Mouse (Mus musculus): ENCODE measurements around the gene Brf1. TPM values are rescaled to one million over a fixed set of nuclear protein-coding genes. Genes with fewer than 3 reads are reported as not detected.

Gene Brf1
- total RNA-seq, 2 experiments from 2014 or later = 64.5 to 67.2 TPM

DNA sequence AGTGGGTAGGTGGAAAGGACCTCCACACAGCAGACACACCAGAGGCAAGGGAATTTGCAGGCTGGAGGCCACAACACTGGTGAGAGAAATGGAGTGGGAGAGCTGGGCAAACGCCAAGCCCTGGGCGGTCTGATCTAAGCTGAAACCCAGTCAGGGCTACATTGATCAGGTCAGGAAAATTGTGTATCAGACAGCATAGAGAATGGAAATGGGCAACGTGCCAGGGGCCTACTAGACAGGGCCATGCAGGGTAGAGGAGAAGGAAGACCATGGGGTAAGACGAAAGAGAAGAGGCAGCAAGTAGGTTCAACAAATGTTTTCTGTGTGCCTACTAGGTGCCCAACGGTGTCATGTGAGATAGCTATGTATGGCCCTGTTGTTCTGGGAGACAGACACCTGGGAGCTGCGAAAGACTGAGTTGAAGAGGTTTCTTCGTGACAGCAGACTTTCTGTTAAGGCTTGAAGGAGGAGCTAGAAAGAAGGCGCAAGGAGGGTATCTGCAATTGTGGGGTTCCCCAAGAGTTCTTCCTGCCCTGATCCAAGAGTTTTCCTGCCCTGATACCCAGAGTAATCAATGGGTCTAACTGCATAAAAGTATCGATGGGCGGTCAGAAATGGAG, 59.2 kb downstream of the Brf1 start:
- intact Hi-C loops (cut with DNase I) = no loop called here
- peak; percentile 43 for DNase-seq

DNA sequence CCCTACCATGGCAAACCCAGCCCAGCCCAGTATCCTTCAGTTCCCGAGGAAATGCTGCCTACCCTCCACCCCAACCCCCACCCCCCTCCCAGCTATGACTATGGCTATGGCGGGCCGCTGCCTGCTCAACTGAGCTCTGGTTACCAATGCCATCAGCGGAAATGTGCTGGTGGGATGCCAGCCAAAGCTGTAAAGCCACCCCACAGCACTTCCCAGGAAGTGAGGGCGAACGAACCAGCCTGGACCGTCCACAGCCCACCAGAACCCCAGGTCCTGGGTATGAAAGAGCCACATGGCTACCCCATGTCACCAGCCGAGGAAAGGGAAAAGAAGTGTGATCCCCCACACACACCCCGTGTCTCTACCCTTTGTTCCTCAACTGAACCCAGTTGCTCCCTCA, 59.8 kb downstream of the Brf1 start:
- no peak for DNase-seq
- intact Hi-C loops (cut with DNase I) = no loop called here

DNA sequence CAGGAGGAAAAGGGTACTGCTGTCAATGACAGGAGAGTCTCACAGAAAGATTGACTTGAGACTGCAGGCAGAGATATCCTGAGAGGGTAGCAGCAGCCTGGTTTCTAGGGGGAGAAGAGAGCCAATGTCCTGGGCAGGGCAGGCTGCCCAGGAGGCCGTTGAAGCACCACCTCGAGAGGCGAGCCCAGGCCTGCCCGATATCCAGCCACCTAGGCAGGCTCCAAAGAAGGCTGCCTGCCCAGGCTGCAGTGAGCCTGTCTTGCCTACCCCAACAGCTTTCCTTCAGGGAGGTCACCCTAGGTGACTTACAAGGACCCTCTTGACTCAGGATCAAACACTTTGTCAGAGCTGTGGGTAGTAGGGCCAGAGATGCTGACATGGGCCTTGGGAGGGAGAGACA, 60.3 kb downstream of the Brf1 start:
- intact Hi-C loops (cut with DNase I) = no loop called here

DNA sequence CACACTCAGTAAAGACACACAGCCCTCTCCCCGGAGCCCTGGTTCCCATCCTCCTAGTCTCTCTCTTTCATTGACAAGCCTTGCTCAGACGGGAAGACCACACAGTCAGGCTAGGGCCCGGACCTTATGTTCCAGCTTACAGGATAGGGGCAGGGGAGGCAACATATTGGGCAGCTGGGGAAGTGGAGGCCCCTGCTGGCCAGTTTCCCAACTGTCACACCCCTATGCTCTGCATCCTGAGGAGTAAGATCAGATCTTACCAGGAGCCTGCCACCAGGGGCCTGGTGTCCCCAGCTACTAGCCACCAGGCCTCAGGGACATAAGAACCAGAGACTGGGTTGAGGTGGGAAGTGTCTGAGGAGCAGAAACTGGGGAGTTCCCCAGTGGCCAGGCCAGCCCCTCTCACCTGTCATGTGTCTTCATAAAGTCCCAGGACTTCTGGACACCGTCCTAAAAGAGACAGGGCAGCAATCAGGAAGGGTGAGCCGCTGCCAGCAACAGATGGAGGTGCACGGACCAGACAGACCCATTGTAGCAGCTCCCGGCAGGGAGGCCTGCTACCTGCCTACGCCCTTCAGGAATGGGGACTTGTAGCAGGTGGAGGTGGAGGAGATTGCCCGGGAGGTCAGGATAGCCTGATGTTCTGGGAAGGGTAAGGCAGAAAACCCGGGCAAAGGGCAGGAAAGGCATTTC, 61.5 kb downstream of the Brf1 start:
- peak; percentile 63 for DNase-seq
- intact Hi-C loops (cut with DNase I) = no loop called here

More for the DNA sequence above, 60.3 kb downstream of the Brf1 start:
- DNase-seq = no peak

DNA sequence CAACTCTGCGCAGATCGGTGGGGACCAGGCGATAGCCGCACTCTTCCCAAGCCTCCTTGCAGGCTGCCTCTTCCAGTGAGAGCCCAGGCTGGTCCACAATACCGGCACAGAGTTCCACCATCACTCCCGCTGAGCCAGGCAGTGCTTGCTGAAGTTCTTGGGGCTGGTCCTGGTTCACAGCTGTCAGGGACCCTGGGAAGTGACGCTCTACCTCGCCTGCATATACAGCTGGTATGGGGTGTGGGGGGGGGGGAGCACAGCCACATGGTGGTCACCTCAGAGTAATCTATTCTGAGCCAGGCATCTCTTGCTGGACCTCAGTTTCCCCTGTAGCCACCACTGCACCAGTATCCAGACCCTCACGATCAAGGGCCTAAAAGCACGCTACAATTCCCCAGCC, 62.1 kb downstream of the Brf1 start:
- DNase-seq = no peak
- intact Hi-C loops (cut with DNase I) = no loop called here

DNA sequence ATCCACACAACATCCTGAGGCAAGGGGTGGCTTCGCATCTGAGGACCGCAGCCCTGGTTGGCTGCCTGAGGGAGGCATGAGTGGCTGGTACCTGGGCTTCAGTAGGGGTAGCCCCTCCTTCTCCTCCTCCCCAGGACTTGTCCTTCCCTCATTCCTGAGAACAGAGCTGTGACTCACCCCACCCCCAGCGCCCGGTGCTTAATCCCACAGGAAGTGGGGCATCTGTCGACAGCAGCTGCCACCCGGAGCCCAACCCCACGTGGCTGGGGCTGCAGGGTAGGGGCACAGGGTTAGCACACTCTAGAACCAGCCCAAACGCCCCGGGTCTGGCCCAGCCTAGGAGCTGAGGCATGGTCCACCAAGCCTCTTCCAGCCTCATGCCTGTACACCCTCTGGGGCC, 62.6 kb downstream of the Brf1 start:
- no peak for DNase-seq
- intact Hi-C loops (cut with DNase I) = no loop called here

DNA sequence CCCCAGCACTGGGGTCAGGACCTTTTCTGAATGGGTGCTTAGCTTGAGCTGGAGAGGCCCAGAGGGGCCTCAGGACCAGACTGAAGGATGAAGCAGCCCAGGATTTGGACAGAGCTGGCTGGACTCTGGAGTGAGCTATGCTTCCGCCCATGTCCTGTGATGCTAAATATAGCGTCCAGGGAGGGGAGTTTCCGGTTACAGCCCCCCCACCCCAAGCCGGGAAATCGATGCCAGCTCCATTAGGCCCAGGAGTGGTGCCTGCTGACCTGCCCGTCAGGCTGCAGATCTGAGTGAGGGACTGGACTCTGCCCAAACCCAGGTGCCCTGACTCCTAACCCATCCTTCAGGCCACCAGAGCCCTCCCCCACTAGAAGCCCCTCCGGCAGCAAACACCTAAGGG, 67.9 kb downstream of the Brf1 start:
- intact Hi-C loops (cut with DNase I) = no loop called here
- no peak for DNase-seq

DNA sequence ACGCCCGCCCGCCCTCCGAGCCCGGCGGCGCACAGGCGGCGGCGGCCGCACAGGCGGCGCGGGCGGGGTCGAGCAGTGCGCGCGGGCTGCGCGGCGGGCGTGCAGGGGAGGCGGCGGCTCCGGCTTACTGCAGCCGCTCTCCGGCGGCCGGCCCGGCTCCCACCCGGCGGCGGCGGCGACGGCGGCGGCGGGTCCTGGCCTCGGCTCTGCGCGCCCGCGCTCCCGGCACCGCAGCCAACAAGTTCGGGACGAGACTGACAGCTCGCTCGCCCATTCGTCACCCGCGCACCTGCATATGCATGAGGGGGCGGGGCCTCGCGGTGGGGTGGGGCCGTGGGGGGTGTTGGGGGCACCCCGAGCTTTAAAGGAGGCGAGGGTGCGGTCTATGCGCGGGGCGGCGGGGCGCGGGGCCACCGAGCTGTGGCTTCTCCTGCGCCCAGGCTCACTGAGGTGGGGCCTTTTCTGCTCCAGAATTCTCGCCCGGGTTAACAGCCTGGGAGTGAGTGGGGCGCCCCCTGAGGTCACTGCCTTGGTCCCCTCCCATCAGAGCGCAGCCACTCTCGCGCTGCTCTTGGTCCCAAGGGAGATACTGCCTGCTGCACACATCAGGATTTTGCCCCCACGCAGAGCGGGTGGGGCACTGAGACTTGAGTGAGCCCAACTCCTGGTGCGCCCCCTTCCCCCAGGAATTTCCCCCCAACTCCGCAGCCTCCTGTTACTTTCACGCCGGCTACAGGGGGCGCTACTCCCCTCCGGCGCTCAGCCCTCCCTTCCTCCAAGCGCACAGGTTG, 70.7 kb downstream of the Brf1 start, which contains the start of gene Jag2:
Gene Jag2, minus strand, starts transcription at position 215 of the 791 bp plus-strand sequence.
- DNase-seq = peak; percentile 65
- intact Hi-C loops (cut with DNase I) = no loop called here

DNA sequence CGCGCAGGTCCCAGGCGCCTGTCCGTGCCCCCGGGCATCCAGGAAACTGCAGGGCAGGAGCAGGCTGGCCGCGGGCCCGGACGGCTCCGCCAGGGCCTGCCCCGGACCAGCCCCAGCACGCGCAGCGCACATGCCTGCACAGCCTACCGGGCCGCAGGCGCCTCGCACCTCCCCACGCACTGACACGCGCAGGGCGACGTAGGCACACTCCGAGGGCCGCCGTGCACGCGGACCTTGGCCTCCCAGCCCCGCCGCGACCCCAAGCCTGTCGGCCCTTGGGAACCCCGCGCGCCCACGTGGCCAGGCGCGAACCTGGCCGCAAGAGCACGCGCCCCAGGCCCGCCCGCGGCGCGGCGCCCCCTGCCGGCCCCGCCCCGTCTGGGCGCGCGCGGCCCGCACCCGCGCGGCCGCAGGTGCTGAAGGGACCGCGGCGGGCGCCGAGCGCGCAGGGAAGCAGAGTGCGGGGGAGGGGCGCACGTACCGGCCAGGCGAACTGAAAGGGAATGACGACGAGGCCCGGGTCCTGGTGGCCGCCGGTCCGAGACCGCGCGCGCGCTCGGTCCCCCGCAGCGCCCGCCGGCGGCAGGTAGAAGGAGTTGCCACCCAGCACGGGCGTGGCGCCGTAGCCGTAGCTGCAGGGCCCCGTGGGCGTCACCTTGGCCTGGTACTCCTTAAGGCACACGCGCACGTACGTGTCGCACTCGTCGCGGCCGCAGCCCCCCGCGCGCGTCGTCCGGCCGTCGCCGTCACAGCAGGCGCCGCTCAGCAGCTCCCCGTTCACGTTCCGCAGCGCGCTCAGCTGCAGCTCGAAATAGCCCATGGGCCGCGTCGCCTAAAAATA, 71.9 kb downstream of the Brf1 start:
- intact Hi-C loops (cut with DNase I) = no loop called here
- DNase-seq = peak; percentile 46

DNA sequence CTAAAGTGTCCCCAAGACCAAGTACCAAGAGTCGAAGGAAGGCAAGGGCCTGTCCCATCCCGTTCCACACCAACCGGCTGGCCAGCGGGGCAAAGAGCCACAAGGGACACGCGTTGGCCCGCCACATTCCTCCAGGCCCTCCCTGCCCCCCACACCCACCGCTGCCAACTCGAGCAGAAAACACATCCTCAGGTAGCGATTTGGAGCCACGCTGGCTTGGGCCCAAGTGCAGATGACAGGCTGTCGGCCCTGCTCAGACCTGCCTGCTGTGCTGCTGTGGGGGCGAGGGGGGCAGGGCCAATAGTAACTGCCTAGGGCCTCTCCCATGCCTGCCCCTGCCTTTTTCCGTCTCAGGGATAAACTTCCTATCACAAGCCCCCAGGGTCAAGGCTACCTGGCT, 73.2 kb downstream of the Brf1 start:
- intact Hi-C loops (cut with DNase I) = no loop called here
- no peak for DNase-seq

DNA sequence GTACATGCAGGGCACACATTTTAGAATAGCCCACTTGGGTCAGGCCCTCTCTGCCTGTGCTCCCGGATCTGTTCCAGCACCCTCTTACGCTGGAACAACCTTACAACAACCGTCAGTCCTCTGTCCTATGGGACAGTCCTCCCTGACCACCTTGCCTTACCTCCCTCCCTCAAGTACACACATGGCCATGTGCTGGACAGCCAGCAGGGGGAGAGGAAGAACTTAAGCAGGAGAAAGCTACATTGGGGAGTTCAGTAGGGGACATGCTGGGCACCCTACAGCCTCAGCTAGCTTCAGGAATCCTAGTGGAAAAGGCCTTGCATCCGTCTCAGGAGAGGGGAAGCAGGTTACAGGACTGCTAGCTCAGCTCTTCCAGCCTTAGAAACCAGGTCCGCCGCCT, 74.6 kb downstream of the Brf1 start:
- intact Hi-C loops (cut with DNase I) = no loop called here

DNA sequence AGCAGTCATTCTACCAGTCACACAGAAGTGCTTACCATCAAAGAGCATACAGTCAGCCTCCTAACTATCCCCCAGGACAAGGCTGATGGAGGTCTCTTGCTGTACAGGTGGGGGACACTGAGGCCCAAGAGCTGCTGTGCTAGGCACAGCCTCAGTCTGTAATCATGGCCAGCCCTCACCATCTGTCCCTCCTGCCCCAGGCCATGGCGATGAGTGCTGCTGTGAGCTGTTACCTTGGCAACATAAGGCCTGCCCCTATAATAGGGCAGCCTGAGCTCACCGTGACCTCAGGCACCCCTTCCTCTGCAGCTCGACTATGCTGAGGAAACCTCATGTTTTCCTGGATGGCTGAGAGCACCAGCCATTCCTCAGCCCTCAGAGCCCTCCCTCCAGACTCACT, 78.0 kb downstream of the Brf1 start:
- DNase-seq = no peak
- intact Hi-C loops (cut with DNase I) = no loop called here

More for the DNA sequence above, 74.6 kb downstream of the Brf1 start:
- no peak for DNase-seq

DNA sequence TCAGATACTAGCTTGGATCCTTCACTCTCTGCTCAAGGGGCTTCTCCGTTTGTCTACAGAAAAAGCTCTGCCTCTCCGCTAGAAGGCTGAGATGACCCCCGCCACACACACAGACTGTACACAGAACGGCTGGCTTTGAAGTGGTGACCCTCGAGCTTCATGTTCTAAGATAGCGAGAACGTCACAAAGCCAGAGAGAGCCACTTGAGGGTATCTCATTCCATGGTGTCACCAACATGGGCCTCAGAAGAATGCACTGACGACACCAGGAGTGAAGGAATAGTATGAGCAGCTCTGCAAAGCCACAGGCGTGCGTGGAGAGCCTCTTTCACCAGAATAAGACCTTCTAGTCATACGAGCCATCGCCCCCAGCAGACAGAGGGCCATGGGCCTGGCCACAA, 79.0 kb downstream of the Brf1 start:
- intact Hi-C loops (cut with DNase I) = no loop called here
- no peak for DNase-seq

DNA sequence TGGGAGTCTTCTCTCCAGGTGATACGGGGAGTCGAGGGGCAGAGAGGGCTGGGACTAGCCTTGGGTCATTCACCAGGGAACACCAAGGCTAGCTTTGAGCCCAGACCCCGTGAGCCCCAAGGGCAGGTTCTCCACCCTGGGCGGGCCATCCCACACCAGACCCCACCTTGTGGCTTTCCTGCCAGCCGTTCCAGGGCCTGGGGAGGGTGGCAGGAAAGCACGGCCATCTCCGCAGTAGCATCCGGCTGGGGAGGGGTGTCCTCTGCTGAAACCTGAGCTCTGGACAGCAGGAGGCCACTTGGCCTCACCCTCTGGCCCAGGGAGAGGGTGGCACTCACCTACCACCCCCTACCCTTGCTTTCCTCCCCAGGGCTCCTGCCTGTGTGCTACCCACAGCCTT, 82.6 kb downstream of the Brf1 start:
- intact Hi-C loops (cut with DNase I) = no loop called here
- DNase-seq = no peak

DNA sequence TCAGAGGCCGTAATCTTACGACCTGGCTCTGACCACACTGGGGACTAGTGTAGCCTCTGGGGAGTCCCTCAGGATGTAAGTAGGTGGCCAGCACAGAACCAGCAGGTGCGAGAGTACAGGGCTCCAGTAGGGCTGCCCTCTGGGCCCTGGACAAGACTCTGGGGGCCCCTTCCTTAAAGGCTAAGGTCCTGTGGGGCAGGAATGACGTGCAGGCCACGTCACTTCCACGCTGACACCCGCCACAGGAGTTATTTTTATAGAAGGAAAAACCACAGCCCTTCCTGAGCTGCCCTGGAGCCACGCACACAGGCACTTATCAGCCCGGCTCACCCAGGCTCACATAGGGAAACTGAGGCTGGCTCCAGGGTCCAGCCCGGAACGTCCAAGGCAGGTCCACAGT, 83.0 kb downstream of the Brf1 start:
- DNase-seq = no peak
- intact Hi-C loops (cut with DNase I) = no loop called here

DNA sequence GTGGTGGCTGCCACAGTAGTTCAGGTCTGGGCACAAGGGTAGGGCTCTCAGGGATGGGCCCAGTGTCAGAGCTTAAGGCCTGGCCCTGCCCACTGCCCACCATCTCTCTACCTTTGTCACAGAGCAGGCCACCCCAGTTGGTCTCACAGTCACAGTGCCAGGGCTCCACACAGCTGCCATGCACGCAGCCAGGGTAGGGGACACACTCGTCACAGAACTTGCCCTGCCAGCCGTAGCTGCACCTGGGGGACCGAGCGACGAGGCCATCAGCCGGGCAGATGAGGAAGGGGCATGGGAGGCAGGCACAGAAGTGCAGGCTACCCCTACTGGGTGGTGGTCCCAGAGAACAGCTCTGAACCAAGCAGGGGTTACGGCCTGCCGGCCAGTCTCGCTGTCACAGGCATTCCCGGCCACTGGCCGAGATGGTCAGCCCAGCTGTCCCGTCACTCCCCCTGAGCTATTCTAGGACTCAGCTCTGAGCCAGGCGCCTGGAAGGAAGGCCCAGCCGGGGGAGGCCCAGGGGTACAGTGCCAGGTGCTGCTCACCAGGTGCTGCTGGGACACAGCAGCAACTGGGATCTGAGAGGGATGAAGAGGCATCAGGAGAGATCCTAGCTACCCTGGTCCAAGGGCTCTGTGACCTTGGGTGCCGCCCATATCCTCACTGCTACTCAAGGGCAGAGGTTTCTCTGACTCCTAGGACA, 83.7 kb downstream of the Brf1 start:
- intact Hi-C loops (cut with DNase I) = no loop called here
- no peak for DNase-seq

DNA sequence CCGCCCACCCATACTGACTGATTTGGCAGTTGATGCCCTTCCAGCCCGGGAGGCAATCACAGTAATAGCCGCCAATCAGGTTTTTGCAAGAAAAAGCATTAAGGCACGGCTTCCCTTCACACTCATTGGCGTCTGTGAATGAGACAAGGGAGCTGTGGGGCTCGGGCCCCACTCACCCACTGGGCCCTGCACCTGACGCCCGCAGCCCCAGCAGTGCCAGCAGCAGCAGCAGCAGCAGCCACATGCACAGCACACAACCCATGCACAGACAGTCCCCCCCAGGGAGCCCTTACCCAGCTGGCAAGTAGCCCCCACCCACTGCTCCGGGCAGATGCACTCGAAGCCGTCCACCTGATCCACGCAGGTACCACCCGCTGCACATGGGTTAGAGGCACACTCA, 84.9 kb downstream of the Brf1 start:
- DNase-seq = no peak
- intact Hi-C loops (cut with DNase I) = no loop called here

DNA sequence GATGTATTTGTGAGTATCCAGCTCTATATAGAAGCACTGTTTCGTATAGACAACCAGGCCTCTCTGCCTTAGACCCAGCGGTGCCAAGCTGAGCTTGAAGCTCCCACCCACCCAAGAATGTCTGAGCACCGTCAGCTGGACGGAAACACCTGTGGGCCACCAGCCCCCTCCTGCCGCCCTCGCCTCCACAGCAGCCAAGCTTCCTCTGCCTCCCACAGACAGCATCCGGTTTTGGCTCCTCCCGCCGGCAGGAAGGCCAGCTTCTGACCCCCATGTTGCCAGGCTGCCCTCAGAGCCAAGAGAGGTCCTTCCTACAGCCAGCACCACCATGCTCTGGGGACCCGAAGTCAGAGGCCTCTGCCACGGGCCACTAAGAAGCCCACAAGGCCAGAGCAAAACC, 86.0 kb downstream of the Brf1 start:
- intact Hi-C loops (cut with DNase I) = no loop called here
- no peak for DNase-seq

DNA sequence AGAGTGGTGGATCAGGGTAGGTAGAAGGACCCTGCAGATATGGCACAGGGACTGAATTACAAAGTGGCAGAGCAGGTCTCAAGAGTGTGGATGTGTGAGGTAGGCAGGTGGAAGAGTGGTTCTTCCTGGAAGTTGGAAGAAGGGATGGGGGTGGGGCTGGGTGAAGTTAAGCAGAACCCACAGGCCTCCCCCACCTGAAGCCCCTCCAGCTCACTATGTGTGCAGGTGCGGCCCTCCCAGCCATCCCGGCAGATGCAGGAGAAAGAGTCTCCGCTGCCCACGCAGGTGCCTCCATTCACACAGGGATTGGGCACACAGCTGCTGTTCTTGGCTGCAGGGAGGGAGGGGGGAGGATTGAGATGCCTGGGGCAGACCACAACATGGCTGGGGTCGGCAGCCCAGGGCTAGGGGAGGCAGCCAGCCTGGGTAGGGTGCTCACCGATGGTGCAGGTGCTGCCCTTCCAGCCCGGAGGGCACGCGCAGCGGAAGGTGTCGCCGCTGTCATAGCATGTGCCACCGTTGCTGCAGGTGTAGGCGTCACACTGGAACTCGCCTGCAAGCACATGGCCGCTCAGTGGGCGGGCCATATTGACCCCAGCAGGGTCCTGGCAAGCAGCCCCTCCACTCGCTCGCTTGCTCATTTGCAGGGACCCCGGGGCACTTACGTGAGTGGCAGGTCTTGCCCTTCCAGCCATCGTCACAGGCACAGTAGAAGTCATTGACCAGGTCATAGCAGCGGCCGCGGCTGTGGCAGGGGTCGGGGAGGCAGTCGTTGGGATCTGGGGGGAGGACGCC, 87.4 kb downstream of the Brf1 start:
- DNase-seq = peak; percentile 66
- intact Hi-C loops (cut with DNase I) = no loop called here

DNA sequence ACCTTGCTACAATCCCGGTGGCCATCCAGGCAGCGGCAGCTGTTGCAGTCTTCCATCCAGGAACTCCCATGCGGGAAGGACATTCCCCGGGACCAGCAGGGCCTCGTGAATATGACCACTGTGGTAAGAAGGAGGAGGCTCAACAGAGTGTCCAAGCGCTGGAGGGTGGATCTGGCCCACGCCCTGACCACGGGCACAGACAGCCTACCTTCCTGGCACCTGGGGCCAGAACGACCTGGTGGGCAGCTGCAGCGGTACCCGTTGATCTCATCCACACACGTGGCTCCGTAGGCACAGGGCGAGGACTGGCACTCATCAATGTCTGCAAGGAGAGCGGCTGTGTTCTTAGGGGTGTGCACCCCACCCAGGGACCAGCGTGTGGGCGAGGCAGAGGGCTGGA, 88.8 kb downstream of the Brf1 start:
- DNase-seq = no peak
- intact Hi-C loops (cut with DNase I) = no loop called here

Measured in left cerebral cortex, postnatal 4 days (tissue).